Mouse (Mus musculus) testis, adult 2 months (tissue): ENCODE results near the gene Itpr1.

Source experiments
- CTCF ChIP-seq: fragments of 200-500 bp; IDR thresholded peaks from 2 replicates; pipeline ENCODE4 v1.5.1; 2012; ENCODE audit warnings: low read depth, mild to moderate bottlenecking, inconsistent platforms, low read length, moderate library complexity; ENCODE audit not compliant: control insufficient read depth, insufficient read depth, insufficient replicate concordance
- POLR2A ChIP-seq: fragments of 200-500 bp; IDR thresholded peaks from 2 replicates; pipeline ENCODE4 v1.6.1; 2012; ENCODE audit warnings: low read depth, mild to moderate bottlenecking, inconsistent platforms, low read length, moderate library complexity; ENCODE audit not compliant: control insufficient read depth

DNA sequence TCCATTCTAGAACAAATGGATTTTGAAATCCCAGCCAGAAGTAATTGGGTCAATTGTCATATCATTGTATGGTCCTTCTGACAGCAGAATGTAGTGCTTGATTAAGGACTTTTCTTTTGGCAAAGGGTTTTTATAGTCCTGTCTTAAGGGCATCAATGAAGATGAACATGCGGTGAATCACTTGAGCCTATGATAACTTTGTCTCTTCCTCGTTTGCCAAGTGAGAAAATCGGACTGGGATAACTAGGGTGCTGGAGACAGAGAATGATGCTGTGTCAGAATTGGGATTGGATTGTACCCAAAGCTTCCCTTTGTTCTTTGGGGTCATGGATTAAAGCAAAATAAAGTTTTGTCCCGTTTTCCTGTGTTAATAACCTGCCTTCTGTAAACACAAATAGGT is 37.5 kb downstream of the Itpr1 start:
- TF ChIP-seq CTCF (no peak), POLR2A (no peak)
